Comparison of ENCODE assay signal across 30 mouse cellular contexts in the genomic region with DNA sequence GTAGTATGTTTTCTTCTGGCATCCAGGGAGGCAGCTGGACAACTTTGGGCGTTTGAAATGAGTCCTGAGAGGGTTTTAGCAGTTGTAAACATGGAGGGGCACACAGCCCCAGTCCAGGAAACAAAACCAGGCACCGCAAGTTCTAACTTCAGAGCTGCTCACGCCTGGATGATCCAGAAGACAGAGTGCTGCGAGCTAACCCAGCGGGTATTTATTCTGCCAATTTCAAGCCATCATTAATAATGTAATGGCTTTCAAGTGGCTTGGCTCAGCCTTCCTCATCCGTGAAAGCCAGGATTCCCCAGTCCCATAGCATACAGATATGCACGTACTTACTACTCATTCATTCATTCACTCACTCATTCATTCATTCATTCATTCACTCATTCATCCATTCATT. TPM values are rescaled to one million over a fixed set of nuclear protein-coding genes. Genes with fewer than 3 reads are reported as not detected.
"Had no signal": no experiment of that assay in that cellular context is flagged by ENCODE, and none has a peak within 500 bp of the region (broad histone marks: within the 10 kb centered on the region; RNA-seq: fewer than 3 reads in every experiment).

No protein-coding gene starts in this region.

- DNase-seq: kidney, adult 8-10 months; kidney, postnatal 10 days; kidney, postnatal 36 days; layer of hippocampus, postnatal 36 days; liver, embryonic 13.5 days; lung, adult 2 months; right cerebral cortex, adult 18-20 months; right cerebral cortex, postnatal 14 days; right cerebral cortex, postnatal 4 days; thymus, postnatal 36 days had no signal

- H3K36me3 ChIP-seq: kidney, embryonic 15.5 days; liver, embryonic 13.5 days; midbrain, embryonic 15.5 days; neural tube, embryonic 13.5 days; stomach, embryonic 15.5 days had no signal

- ATAC-seq: midbrain, embryonic 15.5 days had no signal

- H3K4me2 ChIP-seq: kidney, embryonic 15.5 days; liver, embryonic 13.5 days; midbrain, embryonic 15.5 days; neural tube, embryonic 13.5 days; stomach, embryonic 15.5 days had no signal

- H3K27ac ChIP-seq: kidney, embryonic 15.5 days; left cerebral cortex, adult 2 months; liver, embryonic 13.5 days; macrophage; midbrain, embryonic 15.5 days; neural tube, embryonic 13.5 days; stomach, embryonic 15.5 days had no signal

- H3K27me3 ChIP-seq: liver, embryonic 13.5 days; midbrain, embryonic 15.5 days had no signal

- H3K4me3 ChIP-seq: kidney, embryonic 15.5 days; left cerebral cortex, adult 2 months; liver, embryonic 13.5 days; midbrain, embryonic 15.5 days; myocyte; neural tube, embryonic 13.5 days; stomach, embryonic 15.5 days had no signal

- H3K9ac ChIP-seq: kidney, embryonic 15.5 days; liver, embryonic 13.5 days; midbrain, embryonic 15.5 days; neural tube, embryonic 13.5 days; stomach, embryonic 15.5 days had no signal

- H3K4me1 ChIP-seq: liver, embryonic 13.5 days; stomach, embryonic 15.5 days had no signal

- H3K9me3 ChIP-seq: kidney, embryonic 15.5 days; liver, embryonic 13.5 days; midbrain, embryonic 15.5 days; neural tube, embryonic 13.5 days; stomach, embryonic 15.5 days had no signal

RNA-seq across cellular contexts. Expression of a gene that starts 51.6 kb away (rescaled TPM):
- total RNA-seq: liver, adult 2 months; megakaryocyte, adult 5-6 weeks; monocyte, adult 5-6 weeks; neutrophil, adult 5-6 weeks had no signal
- polyA plus RNA-seq: liver, adult 2 months; liver, embryonic 16.5 days; lung, adult 2 months; macrophage; myocyte; urinary bladder, adult 2 months had no signal

RNA-seq across cellular contexts. Expression of a gene that starts 59.5 kb away (rescaled TPM):
- total RNA-seq: layer of hippocampus, adult 8-10 months; layer of hippocampus, postnatal 10 days; layer of hippocampus, postnatal 36 days; left cerebral cortex, adult 2 months; left cerebral cortex, postnatal 10 days; left cerebral cortex, postnatal 36 days; liver, adult 2 months; megakaryocyte, adult 5-6 weeks; monocyte, adult 5-6 weeks; neutrophil, adult 5-6 weeks had no signal
- polyA plus RNA-seq: kidney, embryonic 15.5 days; limb, embryonic 11.5 days; limb, embryonic 14.5 days; liver, adult 2 months; liver, embryonic 13.5 days; liver, embryonic 16.5 days; lung, adult 2 months; lung, embryonic 16.5 days; macrophage; midbrain, embryonic 15.5 days; myocyte; neural tube, embryonic 13.5 days; stomach, embryonic 15.5 days; urinary bladder, adult 2 months had no signal
